Mouse (Mus musculus) cerebellum, postnatal 10 days (tissue): ENCODE measurements around the gene Gm11020.
"Not testable (repeated sequence)": the region's sequence is repeated elsewhere in the genome, so short reads cannot be mapped to it uniquely, and the experiment has no call there.

Experiments used
- DNase-seq, 2 experiments: peaks; one replicate each; pipeline ENCODE4 v3.0.0; 2021; ENCODE audit warnings: mixed read lengths in 2 of 2

Gm11020 gene

DNA sequence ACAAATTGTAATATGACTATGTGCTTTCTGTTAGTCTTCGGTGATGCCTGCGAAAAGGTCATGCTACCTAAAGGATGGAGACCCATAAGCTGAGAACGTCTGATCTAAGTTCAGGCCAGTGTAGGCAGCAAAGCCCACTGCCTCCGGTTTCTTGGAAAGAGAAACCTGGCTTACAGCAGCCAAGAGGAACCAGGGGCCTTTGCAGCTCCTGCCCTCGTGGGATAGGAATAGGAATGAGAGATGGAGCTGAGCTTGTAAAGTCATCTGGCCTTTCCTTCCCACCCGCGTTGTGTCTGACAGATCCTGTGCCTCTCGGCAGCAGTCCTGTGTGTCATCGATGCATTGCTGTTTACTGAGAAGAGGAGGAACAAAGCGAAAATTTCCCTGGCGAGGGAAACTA is at the start of gene Gm11020:
Gene Gm11020, plus strand, starts transcription at position 301 of the 400 bp plus-strand sequence.
- DNase-seq, result not testable (repeated sequence)

DNA sequence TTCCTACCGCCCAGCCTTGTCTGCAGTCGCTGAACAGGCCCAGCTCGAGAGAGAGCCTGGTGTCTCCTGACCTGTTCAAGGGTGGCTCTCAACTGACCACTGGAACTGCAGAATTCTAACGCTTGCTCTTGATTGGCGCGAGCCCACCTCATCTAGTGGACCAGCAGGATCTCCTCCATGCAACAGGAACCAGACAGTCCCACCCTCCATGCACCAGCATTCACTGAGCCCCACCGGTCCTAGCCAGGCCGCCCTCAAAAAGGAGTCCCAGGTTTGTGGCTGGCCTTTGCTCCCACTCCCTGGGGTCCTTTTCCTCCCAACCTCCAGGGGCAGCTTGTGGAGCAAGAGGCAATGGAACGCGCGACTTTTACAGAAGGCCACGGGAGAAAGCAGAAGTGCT is 28.3 kb upstream of the Gm11020 start, which contains the start of gene Cmtm2a:
Gene Cmtm2a, minus strand, starts transcription at position 101 of the 400 bp plus-strand sequence.
- DNase-seq, result not testable (repeated sequence)

DNA sequence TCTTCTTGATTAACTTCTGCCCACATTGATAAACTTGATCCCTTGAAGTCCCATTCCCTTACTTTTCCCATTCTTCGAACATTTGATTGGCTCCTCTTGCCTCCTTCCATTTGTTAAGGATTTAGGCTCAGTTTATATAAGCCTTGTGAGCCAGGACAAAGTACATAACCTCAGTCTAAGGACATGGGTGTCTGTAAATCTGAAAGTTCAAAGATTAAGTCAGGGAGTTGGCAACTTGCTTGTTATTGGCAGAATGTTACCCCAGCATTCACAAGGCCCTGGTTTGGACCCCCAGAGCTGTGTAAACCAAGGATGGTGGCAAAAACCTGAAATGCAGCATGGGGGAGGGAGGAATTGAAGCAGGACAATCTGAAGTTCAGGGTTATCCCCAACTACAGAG is 27.0 kb upstream of the Gm11020 start:
- DNase-seq, result no peak

DNA sequence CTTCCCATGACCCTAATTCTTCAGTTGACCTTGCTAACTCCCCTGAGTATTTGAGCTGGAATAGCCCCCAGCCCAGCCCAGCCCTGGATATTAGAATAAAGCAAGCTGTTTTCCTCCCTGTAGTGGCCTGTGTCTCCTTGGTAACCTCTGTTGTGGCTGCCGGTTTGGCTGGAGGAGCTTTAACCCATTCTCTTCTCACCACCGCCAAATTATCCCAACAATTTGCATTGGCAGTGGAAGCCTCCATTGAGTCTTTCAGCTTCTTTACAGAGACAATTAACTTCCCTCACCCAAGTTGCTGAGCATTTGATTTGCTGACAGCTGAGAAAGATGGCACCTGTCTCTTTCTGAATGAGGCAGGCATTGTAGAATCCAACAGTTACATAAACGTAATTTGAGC is 19.8 kb upstream of the Gm11020 start:
- DNase-seq, result peak; percentile 34 to 54

DNA sequence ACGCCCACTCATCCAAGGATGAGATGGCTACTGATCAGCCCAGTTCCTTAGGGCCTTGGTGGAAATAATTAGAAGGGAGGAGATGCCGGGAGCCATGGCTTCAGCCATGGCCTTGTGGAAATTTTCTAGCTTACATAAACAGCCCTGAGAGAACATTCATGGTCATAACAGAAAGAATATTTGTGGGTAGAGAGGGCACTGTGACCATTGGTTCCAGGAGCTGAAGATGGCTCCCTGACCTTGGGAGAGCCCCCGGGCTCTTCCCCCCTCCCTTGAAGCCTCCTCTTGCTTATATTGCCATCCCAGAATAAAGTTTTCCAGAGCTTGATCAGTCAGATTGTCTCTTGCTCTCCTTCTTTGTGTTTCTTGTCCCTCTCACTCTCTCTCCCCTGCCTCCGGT is 18.8 kb upstream of the Gm11020 start:
- not testable (repeated sequence) for DNase-seq

DNA sequence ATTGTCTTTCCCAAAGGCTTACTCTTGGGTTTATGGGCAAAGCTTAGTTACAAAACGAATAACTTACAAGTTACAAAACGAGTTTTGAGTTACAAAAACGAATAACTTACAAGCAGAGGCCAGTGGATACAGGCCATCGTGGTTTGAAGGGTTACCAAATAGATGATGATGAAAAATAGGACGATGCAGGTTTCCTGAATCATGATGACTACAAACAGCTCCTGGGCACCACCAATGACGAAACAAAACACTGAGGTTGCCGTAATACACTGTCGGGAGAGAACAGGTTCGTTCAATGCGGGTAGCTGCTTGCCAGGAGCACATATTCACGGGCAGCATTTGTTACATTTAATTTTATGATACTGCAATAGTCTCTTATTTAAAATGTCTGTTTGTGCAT is 16.4 kb upstream of the Gm11020 start:
- DNase-seq, result no peak

DNA sequence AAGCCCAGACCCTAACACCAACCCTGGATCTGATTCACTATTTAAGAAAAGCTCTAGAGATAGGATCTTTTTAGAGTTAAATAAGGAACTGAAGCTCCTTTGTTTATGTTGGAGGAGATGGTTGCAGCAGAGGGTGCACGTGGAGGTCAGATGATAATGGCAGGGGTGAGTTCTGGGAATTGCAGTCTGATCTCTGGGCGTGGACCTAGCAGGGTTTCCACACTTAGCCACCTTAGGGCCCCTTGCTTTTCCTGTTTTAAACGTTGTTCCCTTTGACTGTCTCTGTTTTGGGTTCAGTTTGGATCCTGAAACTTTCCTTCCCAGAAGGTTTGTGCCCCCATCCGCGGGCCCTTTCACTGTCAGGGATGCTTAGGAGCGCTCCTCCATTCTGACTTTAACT is 13.0 kb upstream of the Gm11020 start:
- not testable (repeated sequence) for DNase-seq

DNA sequence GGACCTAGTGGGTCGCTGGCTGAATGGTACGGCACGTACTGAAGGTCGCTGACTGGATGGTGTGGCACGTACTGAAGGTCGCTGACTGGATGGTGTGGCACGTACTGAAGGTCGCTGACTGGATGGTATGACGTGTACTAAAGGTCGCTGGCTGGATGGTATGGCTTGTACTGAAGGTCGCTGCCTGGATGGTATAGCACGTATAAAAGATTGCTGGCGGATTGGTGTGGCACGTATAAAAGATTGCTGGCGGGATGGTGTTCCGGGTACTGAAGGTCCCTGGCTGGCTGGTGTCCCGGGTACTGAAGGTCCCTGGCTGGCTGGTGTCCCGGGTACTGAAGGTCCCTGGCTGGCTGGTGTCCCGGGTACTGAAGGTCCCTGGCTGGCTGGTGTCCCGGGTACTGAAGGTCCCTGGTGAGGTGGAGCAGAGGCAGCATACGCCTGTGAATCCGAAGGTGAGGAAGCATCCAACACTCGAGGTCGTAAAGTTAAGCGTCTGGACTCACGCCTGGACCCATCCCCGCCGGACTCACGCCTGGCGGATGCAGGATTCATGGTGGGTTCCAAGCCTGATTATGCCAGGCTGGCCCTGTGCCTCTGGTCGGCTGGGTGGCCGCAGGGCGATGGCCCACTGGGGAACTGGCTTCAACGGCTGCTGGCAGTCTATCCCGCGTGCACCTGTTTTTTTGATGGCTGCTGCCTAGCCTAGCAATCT is 11.8 kb upstream of the Gm11020 start, which contains the start of the genes Gm45711 and Cmtm1:
Gene Gm45711, minus strand, starts transcription at position 641 of the 715 bp plus-strand sequence.
Gene Cmtm1, minus strand, starts transcription at position 705 of the 715 bp plus-strand sequence.
- peak; percentile 82 to 88 for DNase-seq

DNA sequence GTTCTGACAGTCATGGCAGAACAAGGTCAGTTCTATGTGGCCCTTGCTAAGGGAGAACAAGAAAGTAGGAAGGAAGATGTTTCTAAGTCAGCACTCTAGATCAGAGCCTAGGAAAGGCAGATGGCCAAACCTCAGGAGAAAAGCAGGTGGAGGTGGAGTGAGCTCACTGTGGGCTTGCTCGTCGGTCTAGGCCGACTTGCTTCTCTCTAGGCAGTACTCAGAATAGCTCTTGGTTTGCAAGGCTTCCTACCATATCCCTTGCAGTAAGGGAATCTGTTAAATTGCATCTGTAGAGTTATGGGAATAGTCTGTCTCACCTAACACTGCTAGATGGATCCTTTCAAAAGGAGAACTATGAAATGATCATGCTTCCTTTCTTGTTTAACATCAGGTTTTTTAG is 9.3 kb upstream of the Gm11020 start:
- not testable (repeated sequence) for DNase-seq

DNA sequence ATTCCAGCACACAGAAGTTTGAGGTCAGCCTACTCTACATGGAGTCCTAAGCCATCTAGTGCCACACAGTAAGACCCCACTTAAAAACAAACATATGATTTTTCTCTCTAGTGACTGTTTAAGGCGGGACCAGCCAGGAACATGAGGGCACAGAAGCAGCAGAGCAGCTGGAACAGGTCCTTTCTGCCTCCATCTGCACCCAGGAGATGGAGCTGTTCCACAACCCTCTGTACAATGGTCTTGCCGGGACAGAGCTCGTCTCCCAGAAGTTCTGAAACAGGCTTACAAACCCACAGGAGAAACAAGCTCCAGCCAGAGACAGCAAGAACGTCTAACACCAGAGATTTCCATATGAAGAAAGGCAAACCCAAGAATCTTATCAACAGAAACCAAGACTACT is 8.1 kb upstream of the Gm11020 start:
- peak; percentile 36 to 39 for DNase-seq

DNA sequence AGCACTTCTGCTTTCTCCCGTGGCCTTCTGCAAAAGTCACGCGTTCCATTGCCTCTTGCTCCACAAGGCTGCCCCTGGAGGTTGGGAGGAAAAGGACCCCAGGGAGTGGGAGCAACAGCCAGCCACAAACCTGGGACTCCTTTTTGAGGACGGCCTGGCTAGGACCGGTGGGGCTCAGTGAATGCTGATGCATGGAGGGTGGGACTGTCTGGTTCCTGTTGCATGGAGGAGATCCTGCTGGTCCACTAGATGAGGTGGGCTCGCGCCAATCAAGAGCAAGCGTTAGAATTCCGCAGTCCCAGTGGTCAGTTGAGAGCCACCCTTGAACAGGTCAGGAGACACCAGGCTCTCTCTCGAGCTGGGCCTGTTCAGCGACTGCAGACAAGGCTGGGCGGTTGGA is 563 bp downstream of the Gm11020 start, which contains the start of gene Cmtm2b:
Gene Cmtm2b, plus strand, starts transcription at position 301 of the 400 bp plus-strand sequence.
- not testable (repeated sequence) for DNase-seq

DNA sequence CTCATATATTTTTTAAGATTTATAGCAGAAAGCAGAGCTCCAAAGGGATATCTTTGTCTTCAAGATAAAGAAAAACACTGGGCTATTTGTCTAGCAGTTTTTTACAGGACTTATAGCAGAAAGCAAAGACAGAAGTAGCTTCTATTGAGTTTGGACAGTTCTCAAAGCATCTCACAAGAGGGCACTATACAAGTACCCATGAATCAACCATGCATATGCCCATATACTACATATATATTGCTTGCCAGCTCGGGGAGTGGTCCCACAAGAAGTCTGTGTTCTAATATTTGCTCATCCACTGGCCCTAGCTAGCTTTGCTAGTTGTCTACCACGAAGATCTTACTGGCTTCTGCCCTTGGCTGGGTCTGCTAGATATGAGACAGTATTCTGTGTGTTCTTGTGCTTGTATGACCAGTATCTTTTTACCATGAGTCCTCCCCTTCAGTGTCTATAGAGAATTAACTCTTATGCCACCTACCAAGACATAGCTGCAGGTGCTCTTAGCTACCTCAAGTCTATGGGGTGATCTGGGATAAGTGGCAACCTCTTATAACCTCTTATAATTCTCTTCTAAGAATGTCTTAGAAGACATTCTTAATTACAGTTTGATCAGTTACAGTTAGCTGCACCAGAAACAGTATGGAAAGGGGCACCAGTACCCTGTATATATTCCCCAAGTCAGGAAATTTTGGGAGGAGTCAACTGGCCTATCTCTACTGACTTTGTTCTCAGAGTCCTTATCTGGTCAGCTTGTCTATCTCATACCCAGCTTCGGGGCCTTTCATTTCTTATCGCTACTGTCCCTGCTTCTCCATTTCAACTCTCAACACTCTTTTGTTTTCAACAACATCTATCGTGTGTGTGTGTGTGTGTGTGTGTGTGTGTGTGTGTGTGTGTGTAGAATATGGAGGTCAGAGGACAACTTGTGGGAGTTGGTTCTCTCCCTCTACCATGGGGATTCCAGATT is 11.6 kb downstream of the Gm11020 start:
- no peak for DNase-seq

DNA sequence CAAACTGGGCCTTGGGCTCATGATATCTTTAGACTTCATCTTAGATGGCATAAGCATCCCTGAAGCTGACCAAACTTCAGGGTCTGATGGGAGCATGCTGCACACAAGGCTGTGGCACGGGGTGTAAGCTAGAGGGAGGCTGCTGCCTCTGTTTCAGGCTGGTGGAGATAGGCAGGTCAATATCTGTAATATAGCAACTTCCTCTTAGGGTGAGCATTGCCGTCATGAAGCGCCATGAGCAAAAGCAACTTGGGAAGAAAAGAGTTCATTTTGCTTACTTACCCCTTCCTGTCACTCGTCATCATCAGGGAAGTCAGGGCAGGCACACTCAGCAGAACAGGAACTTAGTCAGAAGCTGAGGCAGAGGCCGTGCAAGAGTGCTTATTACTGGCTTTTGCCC is 12.4 kb downstream of the Gm11020 start:
- no peak for DNase-seq

DNA sequence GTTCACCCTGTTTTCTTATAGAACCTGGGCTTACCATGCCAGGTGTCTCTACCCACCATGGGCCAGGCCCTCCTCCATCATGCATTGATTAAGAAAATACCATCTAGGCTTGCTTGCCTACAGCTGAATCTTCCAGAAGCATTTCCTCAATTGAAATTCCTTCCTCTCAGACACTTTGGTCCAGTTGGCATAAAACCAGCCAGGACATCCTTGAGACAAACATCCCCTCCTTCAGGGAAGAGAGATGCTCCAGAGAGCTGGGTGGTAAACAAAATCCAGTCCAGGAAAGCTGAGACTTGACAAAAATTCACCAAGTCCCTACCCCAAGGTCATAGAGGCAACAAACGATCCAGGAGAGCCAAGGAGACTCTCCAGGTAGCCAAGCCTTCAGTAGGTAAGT is 12.8 kb downstream of the Gm11020 start:
- DNase-seq, result no peak

DNA sequence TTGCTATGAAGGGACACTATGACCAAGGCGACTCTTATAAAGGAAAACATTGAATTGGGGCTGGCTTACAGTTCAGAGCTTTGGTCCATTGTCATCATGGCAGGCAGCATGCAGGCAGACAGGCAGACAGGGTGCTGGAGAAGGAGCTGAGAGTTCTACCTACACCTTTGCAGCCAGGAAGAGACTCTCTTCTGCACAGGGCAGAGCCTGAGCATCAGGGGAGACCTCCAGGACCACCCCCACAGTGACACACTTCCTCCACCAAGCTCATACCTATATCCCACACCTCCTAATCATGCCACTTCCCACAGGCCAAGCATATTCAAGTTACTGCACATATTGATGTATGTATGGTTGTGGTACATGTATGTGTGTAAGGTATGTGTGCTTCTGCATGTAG is 15.4 kb downstream of the Gm11020 start:
- no peak for DNase-seq

DNA sequence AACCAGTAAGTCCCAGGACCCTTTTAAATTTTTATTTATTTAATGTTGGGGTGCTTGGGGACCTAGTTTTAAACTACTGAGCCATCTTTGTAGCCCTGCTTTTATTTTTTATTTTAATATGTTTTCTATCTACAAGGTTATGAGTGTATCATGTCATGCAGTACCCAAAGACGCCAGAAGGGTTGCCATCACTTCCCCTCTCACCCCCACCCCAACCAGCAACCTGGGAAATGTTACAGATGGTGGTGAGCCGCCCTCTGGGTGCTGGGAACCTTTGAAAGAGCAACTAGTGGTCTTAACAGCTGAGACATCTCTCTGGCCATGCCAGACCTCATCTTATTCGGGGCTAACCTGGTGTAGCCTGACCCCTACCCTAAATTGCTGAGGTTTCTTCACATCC is 16.5 kb downstream of the Gm11020 start:
- DNase-seq, result no peak

DNA sequence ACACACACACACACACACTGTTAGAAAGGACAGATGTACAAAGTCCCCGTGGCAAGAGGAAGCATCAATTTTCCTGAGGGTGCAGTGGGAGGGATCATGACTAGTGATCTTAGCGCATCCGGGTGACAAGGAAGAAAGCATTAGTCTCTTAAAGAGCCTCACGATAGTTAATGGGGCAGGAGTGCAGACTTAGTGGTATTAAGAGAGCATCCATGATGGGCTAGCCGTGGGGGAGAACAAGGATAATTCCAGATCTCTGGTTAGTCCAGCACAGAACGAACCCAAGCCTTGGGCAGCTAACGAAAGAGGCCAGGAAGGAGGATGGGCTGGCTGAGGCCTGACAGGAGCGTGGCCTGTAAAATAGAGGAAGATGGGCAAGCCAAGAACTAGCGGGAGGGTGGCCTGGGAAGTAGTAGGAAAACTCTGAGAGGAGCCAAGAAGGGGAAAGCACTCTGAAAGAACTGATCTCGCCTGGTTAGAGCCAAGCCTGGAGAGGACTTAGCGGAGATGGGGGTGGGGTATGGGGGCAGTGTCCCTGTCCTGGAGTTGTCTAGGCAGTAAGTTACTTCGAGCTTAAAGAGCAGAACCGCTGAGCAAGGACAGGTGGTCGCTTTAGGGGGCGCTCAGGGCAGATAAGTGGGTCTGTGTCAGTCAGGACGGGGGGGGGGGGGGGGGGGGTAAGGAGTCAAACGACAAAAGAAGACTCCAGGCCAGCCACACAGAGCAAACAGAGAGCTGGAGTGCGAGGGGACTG is 18.0 kb downstream of the Gm11020 start, which contains the start of gene Cmtm3:
Gene Cmtm3, plus strand, starts transcription at position 182 of the 754 bp plus-strand sequence.
- DNase-seq, result peak; percentile 48 to 56

DNA sequence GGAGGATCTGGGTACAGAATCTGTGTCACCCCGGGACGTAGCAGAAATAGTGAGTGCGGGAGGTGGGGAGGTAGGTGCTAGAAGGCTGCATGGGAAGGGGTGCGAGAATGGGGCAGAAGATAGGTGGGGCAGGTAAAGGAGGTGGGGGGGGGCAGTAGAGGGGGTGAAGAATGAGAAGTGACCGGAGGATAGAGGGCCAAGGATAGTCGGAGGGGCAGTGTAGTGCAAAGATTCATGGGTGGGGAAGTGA is 18.5 kb downstream of the Gm11020 start:
- no peak for DNase-seq

DNA sequence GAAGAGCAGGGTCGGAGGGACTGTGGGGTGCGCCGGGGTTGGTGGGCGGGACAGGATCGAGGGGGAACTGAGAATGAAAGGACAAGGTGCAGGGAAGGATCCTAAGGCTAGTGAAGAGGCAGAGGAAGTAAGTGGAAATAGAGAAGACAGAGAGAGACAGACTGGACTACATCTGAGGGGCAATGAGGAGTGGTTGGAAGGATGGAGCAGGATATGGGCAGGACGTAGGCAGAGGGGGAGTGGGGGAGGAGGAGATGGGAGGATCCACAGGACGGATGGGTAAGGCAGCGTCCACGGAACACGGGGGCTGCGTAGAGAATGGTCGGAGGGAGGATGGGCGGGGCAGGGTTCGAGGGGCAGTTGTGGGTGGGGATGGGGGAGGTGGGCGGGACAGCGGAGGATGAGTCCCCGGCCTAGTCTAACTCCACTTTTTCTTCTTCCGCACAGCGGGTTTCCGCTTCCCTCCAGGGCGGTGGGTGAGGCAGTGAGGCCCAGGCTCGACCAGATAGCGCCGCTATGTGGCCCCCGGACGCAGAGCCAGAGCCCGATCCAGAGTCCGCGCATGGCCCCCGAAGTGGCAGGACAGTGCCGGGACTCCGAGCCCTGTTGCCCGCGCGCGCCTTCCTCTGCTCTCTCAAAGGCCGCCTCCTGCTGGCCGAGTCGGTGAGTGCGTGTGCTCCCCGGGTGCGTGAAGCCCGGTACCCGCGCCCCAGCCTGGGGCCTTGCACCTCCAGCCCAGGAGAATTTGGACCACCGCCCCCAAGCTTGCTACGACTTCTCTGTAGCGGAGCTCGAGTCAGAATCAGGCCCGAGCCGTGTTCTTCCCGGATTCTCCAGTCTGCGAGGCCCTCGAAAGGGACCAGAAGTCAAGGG is 19.1 kb downstream of the Gm11020 start:
- DNase-seq, result peak; percentile 82

DNA sequence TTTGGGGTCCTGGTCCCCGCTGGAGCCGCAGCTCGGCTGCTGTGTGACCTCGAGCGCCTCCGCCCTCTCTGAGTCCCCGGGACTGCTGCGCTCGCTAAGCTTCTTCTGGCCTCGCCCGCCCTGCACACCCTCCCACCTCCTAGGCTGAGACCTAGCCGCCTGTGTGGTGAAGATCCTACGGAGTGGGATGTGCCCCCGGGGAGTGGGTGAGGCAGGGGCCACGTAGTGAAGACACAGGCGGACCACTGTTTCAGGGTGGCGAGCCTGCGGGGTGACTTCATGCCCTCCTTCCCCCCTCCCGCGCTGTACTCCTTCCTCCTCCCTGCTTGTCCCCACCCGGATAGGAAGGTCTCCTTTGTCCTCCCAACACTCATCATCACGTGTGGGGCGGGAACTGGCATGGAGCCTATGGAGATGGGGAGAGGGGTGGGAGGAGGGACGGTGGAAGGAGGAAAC is 19.8 kb downstream of the Gm11020 start:
- peak; percentile 71 to 75 for DNase-seq

DNA sequence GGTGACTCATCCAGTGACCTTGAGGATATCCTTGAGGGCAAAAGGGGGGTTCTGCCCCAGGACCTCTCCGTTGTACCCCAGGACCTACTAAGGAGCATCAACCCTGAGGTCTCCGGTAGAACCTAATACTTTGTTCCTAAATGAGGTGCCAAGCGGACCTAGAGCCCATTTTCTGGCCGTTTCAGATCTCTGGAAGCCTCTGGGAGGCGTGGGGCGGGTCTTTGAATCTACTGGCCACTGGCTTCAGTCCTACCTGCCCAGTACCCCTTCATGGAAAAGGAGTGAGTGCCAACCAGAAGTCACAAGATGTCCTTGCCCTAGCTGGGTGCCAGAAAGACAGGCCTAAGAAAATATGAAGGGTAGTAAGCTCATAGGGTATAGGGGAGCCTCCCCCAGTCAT is 20.3 kb downstream of the Gm11020 start:
- DNase-seq, result no peak

DNA sequence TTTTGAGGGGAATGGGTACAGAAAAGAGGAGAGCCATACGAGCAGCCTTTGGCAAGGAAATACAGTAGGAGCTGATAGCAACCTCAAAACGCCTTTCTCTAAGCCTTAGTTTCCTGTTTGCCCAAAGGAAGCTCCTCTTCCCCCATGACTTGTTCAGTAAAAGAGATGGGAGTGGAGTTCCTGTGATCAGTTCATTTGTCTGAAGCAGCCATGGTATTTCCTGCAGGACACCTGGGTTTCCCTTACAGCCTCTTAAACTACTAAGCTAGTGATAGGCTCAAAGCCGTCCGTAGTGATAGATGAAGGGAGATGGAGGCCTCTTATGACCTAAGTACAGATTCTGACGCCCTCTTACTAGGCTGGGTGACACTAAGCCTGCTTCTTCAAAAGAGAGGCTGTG is 21.1 kb downstream of the Gm11020 start:
- DNase-seq, result no peak
